Mouse (Mus musculus) bone marrow macrophage, adult 2 months (primary cell): ENCODE data around the gene Olfr159.

Experiments used
- CTCF ChIP-seq: IDR thresholded peaks from 2 replicates; pipeline ENCODE4 v1.5.1; 2012; ENCODE audit warnings: low read depth, mild to moderate bottlenecking, low read length, moderate library complexity
- POLR2A ChIP-seq: IDR thresholded peaks from 2 replicates; pipeline ENCODE4 v1.6.1; 2012; ENCODE audit warnings: mild to moderate bottlenecking, low read depth, low read length, borderline replicate concordance

DNA sequence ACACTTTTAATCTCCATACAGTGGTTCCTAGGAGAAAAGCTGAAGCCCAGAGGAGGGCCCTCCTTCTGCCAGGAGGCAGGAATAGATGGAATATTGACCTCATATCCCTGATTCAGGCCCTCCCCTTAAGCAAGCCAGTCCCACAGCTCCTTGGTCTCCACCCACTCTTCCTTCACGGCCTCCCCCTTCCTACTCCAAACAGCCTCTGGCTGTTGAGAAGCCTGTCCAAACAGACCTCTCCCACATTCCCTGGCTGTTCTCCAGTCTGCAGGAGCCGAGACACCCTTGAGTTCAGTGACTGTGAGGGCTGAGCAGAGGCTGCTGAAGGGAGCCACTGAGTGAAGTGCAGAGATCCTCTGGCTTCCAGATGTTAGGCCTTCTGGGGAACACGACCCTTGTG, 43.8 kb downstream of the Olfr159 start, which contains the start of gene Hrct1:
- TF ChIP-seq CTCF = no peak
- no peak for TF ChIP-seq POLR2A
